Mouse (Mus musculus): ENCODE results near the gene Yy1. TPM values are rescaled to one million over a fixed set of nuclear protein-coding genes. Genes with fewer than 3 reads are reported as not detected.

Yy1 gene
- polyA plus RNA-seq, 1 experiment from 2014 or later, result 19.0 TPM

DNA sequence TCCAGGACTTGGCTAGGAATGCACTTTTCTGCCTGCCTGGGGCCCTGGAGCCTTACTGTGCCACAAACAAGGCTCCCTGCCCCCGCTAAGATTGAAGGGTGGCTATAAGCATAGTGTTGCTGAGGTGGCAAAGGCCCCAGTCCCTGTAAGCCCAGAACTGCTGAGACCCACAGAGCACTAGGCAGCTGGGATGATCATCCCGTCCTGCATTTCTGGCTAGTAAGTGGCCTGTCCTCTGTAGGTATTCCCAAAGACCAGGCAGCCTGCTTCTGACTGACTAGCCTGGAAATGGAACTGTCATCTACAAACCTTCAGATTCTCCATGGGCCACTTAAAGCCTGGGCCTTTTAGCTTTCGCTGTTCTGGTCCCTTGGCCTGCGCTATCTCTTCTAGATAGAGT, 27.7 kb downstream of the Yy1 start:
- WGBS, result 90% methylated on average over 4 of the region's 4 CpGs
- H3K9me3 ChIP-seq (replicated peaks), result no peaks in the 10 kb centered on the region
- H3K4me3 ChIP-seq, result no peak overlapping the region
- H3K27me3 ChIP-seq (ENCODE audit: low read depth, poor library complexity, severe bottlenecking), result no peaks in the 10 kb centered on the region
- H3K27ac ChIP-seq, result no peak overlapping the region
- peaks cover 47% of the 10 kb centered on the region for H3K36me3 ChIP-seq
- no peaks in the 10 kb centered on the region for H3K4me1 ChIP-seq
- no peak for DNase-seq (ENCODE audit: low spot score)

DNA sequence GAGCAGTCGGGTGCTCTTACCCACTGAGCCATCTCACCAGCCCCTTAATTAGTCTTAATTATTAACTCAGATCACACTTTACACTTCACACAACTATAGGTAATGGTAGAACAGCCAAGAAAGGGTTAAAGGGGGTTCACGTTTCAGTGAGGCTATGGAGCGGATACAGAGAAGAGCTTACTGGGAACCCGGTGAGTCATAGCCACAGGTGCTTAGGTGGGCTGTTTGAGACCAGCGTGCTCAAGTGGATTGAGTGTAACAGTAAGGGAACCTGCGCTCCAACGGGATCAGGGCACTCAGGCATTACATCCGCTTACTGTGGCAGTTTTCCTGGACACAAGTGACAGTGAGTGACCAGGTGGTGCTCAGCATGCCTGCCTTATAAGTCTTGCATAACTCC, 30.3 kb downstream of the Yy1 start:
- Histone ChIP-seq H3K9me3 (replicated peaks) (no peaks in the 10 kb centered on the region), H3K27ac (no peak overlapping the region), H3K27me3 (ENCODE audit: low read depth, poor library complexity, severe bottlenecking) (no peaks in the 10 kb centered on the region), H3K4me1 (no peaks in the 10 kb centered on the region), H3K4me3 (no peak overlapping the region), H3K36me3 (peaks cover 50% of the 10 kb centered on the region)
- WGBS, result 70% methylated on average over 8 of the region's 8 CpGs
- no peak for DNase-seq (ENCODE audit: low spot score)

DNA sequence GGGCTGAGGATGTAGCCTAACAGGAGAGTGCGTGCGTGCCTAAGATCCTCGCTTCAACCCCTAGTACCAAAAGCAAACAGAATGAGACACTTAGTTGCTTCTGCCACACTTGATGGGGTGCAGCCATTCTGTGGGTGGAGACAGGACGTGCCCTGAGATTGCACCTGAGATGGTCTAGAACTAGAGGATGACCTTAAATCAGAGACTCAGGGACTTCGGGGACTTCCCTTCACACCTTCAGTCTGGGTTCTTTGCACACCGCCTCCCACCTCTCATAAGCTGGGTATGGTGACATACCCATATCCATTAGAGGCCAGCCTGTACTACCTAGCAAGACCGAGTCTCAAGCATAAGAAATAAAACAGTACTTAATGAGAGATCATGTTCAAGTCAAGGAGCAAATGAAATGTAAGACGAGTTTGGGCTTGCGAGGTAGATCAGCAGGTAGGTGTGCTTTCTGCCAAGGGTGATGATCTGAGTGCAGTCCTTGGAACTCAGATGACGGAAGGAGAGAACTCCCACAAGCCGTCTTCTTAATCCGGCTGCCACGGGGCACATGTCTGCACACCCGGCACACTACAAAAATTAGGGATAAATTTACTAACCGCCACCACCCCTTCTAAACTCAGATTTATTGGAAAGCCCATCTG, 31.6 kb downstream of the Yy1 start:
- Histone ChIP-seq H3K27ac (no peak overlapping the region), H3K36me3 (peaks cover 45% of the 10 kb centered on the region), H3K4me3 (no peak overlapping the region), H3K4me1 (no peaks in the 10 kb centered on the region), H3K9me3 (replicated peaks) (no peaks in the 10 kb centered on the region), H3K27me3 (ENCODE audit: low read depth, poor library complexity, severe bottlenecking) (no peaks in the 10 kb centered on the region)
- WGBS, result 91% methylated on average over 15 of the region's 15 CpGs
- DNase-seq (ENCODE audit: low spot score), result no peak

DNA sequence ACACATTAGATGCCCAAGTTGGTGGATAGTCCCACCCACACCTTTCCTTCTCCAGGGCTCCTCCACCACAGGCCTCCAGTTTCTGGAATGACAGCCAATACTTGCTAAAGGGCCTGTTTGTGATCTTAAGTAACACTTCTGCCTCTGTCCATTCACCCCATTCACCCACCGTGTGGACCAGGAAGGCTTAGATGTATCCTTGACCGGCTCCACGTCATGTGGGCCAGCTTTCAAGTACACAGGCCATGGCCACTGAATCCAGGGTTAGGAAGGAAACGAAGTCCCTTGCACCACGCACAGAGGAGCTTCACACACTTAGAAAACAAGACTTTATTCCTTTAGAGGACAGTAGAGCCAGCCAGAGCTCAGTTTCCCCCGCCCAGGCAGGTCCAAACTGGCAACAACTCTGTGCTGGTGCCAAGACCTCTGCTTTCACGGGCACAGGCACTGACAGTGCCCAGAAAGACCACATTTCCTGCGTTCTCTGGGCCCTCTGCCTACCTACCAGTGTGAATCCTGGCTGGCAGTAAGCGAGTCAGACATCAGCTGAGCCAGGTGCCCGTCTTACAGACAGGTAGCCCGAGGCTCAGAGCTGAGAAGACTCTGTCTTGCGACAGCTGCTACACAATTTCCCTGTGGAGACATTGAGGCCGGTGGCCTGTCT, 32.9 kb downstream of the Yy1 start:
- DNase-seq (ENCODE audit: low spot score), result no peak
- no peak overlapping the region for H3K4me3 ChIP-seq

DNA sequence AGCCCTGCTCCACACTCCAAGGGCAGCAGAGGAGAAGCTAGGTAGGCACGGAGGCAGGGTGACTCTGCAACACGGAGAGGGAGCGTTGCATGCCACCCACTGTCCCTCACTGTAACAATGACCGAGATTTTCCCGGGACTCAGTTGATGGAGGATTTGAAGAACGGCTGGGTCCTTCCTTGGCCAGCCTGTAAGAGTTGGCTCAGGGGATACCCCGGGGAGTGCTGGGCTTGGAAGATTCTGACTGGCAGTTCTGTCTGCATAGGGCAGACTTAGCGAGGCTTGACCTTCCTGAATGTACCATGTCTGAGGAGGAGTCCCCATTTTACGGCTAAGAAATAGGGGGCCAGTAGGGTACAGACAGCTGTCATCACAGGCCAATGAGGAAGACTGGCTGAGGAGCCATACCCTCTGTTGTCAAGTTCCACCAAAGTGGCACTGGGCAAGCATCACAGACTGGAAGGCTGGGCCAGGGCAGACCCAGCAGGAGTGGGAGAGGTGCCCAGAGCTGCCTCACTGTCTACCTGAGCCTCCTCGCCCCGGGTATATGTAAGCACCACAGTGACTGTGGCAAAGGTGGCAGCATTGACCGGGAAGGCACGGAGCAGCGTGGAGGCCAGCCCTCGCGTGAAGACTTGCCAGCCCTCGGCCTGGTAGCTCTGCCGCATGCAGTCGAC, 33.6 kb downstream of the Yy1 start:
- Histone ChIP-seq H3K36me3 (peaks cover 39% of the 10 kb centered on the region), H3K4me3 (no peak overlapping the region), H3K27me3 (ENCODE audit: low read depth, poor library complexity, severe bottlenecking) (no peaks in the 10 kb centered on the region), H3K4me1 (no peaks in the 10 kb centered on the region), H3K9me3 (replicated peaks) (no peaks in the 10 kb centered on the region), H3K27ac (no peak overlapping the region)
- WGBS, result 95% methylated on average over 19 of the region's 19 CpGs
- DNase-seq (ENCODE audit: low spot score), result no peak

More for the DNA sequence above, 32.9 kb downstream of the Yy1 start:
- H3K27ac ChIP-seq, result no peak overlapping the region
- H3K27me3 ChIP-seq (ENCODE audit: low read depth, poor library complexity, severe bottlenecking), result no peaks in the 10 kb centered on the region
- WGBS, result 94% methylated on average over 13 of the region's 13 CpGs
- peaks cover 38% of the 10 kb centered on the region for H3K36me3 ChIP-seq
- no peaks in the 10 kb centered on the region for H3K4me1 ChIP-seq
- no peaks in the 10 kb centered on the region for H3K9me3 ChIP-seq (replicated peaks)

DNA sequence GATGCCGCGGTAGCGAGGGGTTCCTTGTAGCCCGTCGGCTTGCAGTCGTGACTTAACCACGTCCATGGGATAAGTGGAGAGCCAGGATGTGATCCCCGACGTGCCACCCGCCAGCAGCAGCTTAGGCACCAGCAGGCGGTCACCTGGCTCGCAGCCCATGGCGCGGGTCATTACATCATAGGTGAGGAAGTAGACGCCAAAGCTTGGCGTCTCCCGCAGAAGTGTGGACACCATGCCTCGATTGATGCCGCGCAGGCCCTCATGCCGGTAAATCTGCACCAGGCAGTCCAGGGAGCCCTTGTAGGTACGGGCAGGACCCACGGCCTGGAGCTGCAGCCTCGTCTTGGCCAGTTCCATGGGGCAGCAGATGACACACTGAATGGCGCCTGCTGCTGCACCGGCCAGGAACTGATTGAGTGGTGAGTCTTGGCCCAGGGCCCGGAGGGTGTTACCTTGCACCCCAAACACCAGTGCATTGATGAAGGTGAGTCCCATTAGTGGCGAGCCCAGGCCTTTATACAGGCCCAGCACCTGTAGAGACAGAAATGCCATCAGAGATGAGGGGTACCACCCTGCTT, 34.3 kb downstream of the Yy1 start:
- DNase-seq (ENCODE audit: low spot score), result no peak
- Histone ChIP-seq H3K27ac (no peak overlapping the region), H3K27me3 (ENCODE audit: low read depth, poor library complexity, severe bottlenecking) (no peaks in the 10 kb centered on the region), H3K4me1 (peaks cover 6% of the 10 kb centered on the region), H3K36me3 (peaks cover 42% of the 10 kb centered on the region), H3K9me3 (replicated peaks) (no peaks in the 10 kb centered on the region), H3K4me3 (no peak overlapping the region)
- WGBS, result 95% methylated on average over 28 of the region's 28 CpGs

DNA sequence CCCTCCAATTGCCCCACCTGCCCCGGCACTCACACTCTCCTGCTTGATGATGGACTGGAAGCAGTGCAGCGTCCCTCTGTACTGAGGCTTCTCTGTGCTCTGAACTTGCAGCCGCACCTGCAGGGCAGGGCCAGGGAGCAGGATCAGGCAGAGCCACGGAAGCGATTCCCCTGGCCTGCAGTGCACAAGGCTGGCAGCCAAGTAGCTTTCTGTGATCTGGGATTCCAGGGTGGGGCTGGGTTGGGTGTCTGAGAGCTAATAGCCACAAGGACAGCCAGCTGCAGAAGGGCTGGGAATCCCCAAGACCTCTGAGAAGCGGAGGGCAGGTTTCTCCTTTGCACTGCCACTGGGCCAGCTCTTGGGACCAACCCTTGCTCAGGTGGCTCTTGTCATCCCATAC, 34.9 kb downstream of the Yy1 start:
- Histone ChIP-seq H3K36me3 (peaks cover 46% of the 10 kb centered on the region), H3K27ac (no peak overlapping the region), H3K4me3 (no peak overlapping the region), H3K4me1 (peaks cover 10% of the 10 kb centered on the region), H3K9me3 (replicated peaks) (no peaks in the 10 kb centered on the region), H3K27me3 (ENCODE audit: low read depth, poor library complexity, severe bottlenecking) (no peaks in the 10 kb centered on the region)
- 95% methylated on average over 6 of the region's 6 CpGs for WGBS
- no peak for DNase-seq (ENCODE audit: low spot score)

DNA sequence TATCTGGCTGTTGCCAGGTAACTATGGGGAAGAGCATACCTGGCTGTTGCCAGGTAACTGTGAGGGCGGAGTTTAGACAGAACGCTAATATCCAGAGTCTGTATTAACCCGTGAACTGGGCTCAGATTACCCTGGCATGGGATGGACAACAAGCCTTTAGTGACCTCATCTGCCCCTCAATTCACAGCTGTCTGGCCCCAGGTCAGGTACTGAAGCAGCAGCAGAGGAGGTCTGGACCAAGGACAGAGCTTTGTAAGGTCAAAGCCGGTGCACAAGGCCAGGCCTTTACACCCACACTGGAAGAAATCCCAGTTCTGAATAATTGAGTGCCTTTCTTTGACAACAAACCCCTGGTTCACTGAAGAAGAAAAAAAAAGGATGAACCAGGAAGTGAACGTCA, 36.9 kb downstream of the Yy1 start:
- H3K4me3 ChIP-seq, result no peak overlapping the region
- 0 out of 2 replicates have a peak, but pooled peaks cover 7% of the 10 kb centered on the region for H3K27me3 ChIP-seq (ENCODE audit: low read depth, poor library complexity, severe bottlenecking)
- H3K36me3 ChIP-seq, result peaks cover 55% of the 10 kb centered on the region
- WGBS, result 85% methylated on average over 5 of the region's 5 CpGs
- no peak for DNase-seq (ENCODE audit: low spot score)
- no peak overlapping the region for H3K27ac ChIP-seq
- H3K9me3 ChIP-seq (replicated peaks), result no peaks in the 10 kb centered on the region
- H3K4me1 ChIP-seq, result peaks cover 17% of the 10 kb centered on the region

DNA sequence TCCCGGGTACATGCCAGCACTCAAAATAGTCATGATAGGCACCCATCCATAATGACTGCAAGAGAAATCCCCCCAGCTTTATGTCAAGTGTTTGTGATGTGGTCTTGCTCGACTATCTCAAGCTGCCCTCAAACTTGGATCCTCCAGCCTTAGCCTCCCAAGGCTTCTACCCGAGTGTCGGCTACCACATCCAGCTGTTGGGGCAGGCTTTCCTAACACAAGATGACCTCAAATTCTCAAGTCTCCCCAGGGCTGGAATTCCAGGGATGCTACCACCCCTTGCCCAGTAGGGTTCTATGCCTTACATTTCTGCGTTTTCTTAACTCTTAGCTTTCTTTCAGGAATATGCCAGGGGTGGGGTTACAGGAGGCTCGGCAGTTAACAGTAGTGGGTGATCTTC, 37.6 kb downstream of the Yy1 start:
- H3K4me1 ChIP-seq, result peaks cover 24% of the 10 kb centered on the region
- peaks cover 55% of the 10 kb centered on the region for H3K36me3 ChIP-seq
- no peak overlapping the region for H3K4me3 ChIP-seq
- H3K9me3 ChIP-seq (replicated peaks), result no peaks in the 10 kb centered on the region
- H3K27me3 ChIP-seq (ENCODE audit: low read depth, poor library complexity, severe bottlenecking), result 0 out of 2 replicates have a peak, but pooled peaks cover 9% of the 10 kb centered on the region
- DNase-seq (ENCODE audit: low spot score), result no peak
- no peak overlapping the region for H3K27ac ChIP-seq
- whole genome bisulfite sequencing, result 90% methylated on average over 6 of the region's 6 CpGs

DNA sequence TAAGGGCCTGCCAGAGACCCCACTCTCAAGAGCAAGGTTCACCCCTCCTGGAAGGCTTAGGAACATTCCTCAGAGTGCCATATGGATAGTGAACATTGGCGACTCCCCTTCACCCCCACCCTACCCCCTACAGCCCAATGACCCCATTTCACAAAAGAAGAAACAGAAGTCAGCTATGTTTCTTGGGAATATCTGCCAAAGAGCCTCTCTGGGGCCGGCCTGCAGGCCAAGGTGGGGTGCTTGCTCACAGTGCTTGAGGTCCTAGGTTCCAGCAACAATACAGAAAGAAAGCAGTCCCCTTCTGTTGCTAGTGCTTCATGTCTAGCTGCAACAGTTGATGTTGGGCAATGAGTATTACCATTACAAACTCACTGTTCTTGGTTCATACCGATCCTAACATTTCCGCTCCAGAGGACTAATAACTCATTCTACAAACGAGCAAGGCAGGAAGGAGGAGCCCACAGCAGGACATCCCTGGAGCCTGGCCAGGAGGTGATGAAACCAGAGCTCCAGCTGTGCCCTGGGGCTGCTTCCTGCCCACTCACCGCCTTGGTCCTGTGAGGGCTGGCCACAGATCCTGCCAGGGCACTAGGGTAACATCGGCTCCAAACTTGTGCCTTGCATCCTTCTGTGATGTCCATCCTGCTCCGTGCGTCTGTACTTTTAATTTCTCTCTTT, 39.3 kb downstream of the Yy1 start:
- no peak overlapping the region for H3K4me3 ChIP-seq
- H3K9me3 ChIP-seq (replicated peaks), result no peaks in the 10 kb centered on the region
- 0 out of 2 replicates have a peak, but pooled peaks cover 9% of the 10 kb centered on the region for H3K27me3 ChIP-seq (ENCODE audit: low read depth, poor library complexity, severe bottlenecking)
- no peak overlapping the region for H3K27ac ChIP-seq
- H3K36me3 ChIP-seq, result peaks cover 40% of the 10 kb centered on the region
- DNase-seq (ENCODE audit: low spot score), result no peak
- H3K4me1 ChIP-seq, result peaks cover 35% of the 10 kb centered on the region
- 71% methylated on average over 9 of the region's 9 CpGs for WGBS

DNA sequence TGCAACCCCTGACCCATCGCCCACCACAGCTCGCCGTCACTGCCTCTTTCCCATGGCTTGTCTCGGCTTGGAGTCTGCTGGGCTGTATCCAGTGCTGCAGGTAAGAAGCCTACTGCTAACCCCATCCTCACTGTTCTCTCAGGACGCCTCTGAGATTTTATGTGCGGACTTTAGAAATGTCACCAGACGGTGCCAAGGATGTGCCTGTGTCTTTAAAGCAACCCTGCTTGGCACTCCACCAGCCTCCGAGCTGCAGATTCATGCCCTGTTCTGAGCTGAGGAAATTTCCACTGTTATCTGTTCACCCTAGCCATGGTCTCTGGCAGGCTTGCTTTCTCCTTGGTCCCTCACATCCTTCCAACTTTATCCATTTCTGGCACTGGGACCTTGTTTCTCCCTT, 40.1 kb downstream of the Yy1 start:
- no peak for DNase-seq (ENCODE audit: low spot score)
- 92% methylated on average over 8 of the region's 8 CpGs for WGBS
- H3K27me3 ChIP-seq (ENCODE audit: low read depth, poor library complexity, severe bottlenecking), result 0 out of 2 replicates have a peak, but pooled peaks cover 9% of the 10 kb centered on the region
- no peak overlapping the region for H3K27ac ChIP-seq
- no peak overlapping the region for H3K4me3 ChIP-seq
- no peaks in the 10 kb centered on the region for H3K9me3 ChIP-seq (replicated peaks)
- H3K36me3 ChIP-seq, result peaks cover 40% of the 10 kb centered on the region
- H3K4me1 ChIP-seq, result peaks cover 43% of the 10 kb centered on the region

DNA sequence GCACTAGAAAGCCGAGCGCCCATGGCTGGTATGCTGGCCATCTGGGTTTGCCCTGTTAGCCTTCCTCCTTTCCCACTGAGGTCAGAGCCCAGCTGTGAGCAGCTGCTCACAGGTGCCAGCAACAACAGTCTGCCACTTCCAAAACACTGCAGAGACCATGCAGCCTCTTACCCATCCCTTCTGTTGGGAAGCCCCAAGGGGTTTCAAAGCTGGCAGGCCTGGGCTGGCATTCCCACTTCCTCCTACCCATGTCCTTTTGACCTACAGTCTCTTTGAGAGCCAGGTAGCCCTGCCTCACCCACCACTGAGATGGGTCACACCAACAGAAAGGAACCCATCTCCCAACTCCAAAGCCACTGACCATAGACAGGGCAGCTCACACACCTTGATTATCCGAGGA, 40.6 kb downstream of the Yy1 start:
- no peak overlapping the region for H3K4me3 ChIP-seq
- no peak for DNase-seq (ENCODE audit: low spot score)
- no peak overlapping the region for H3K27ac ChIP-seq
- H3K4me1 ChIP-seq, result peaks cover 48% of the 10 kb centered on the region
- WGBS, result 91% methylated on average over 3 of the region's 3 CpGs
- H3K36me3 ChIP-seq, result peaks cover 40% of the 10 kb centered on the region
- H3K27me3 ChIP-seq (ENCODE audit: low read depth, poor library complexity, severe bottlenecking), result 0 out of 2 replicates have a peak, but pooled peaks cover 9% of the 10 kb centered on the region
- H3K9me3 ChIP-seq (replicated peaks), result no peaks in the 10 kb centered on the region

Measured in limb, embryonic 10.5 days (tissue).